Mouse (Mus musculus) MEL (cell line): ENCODE measurements around the gene Ptpro. TPM values are rescaled to one million over a fixed set of nuclear protein-coding genes. Genes with fewer than 3 reads are reported as not detected.

ENCODE experiments used
- DNase-seq: peaks from one replicate; pipeline ENCODE4 v3.0.0; 2011; ENCODE audit warnings: low read depth, low spot score
- H3K27ac ChIP-seq: 2 replicates; pipeline ENCODE4 v1.5.1; 2012; ENCODE audit warnings: low read depth, mild to moderate bottlenecking, control low read depth, low read length, moderate library complexity; ENCODE audit not compliant: control insufficient read depth
- H3K27me3 ChIP-seq, 2 experiments: fragments of 150-350 bp in 1 of 2; sonication (generic) in 1 of 2; 2 replicates each; pipeline ENCODE4 v1.6.1; 2012; ENCODE audit warnings: low read length in 2 of 2, mild to moderate bottlenecking in 2 of 2, improper control_type of control experiment in 1 of 2, moderate library complexity in 1 of 2; ENCODE audit not compliant: insufficient read depth in 2 of 2, control insufficient read depth in 1 of 2
- H3K36me3 ChIP-seq, 2 experiments: 2 replicates each; pipeline ENCODE4 v1.6.1; 2012 to 2014; ENCODE audit warnings: low read length in 2 of 2, improper control_type of control experiment in 1 of 2, inconsistent platforms in 1 of 2, mild to moderate bottlenecking in 1 of 2; ENCODE audit not compliant: insufficient read depth in 2 of 2, control insufficient read depth in 1 of 2
- H3K4me1 ChIP-seq, 2 experiments: fragments of 150-350 bp in 1 of 2; sonication (generic) in 1 of 2; 2 replicates each; pipeline ENCODE4 v1.6.1; 2012; ENCODE audit warnings: low read length in 2 of 2, improper control_type of control experiment in 1 of 2, mild to moderate bottlenecking in 1 of 2; ENCODE audit not compliant: insufficient read depth in 2 of 2, control insufficient read depth in 1 of 2
- H3K4me3 ChIP-seq, 2 experiments: fragments of 150-350 bp in 1 of 2; sonication (generic) in 1 of 2; 2 replicates each; pipeline ENCODE4 v1.5.1; 2012; ENCODE audit warnings: low read depth in 2 of 2, low read length in 2 of 2, mild to moderate bottlenecking in 2 of 2, moderate library complexity in 2 of 2, control low read depth in 1 of 2, improper control_type of control experiment in 1 of 2; ENCODE audit not compliant: control insufficient read depth in 1 of 2, insufficient read depth in 1 of 2
- H3K79me2 ChIP-seq: 2 replicates; pipeline ENCODE4 v1.6.1; 2012; ENCODE audit warnings: mild to moderate bottlenecking, low read length, moderate library complexity; ENCODE audit not compliant: control insufficient read depth, poor library complexity, insufficient read depth
- H3K9ac ChIP-seq: 2 replicates; pipeline ENCODE4 v1.6.1; 2012; ENCODE audit warnings: low read depth, mild to moderate bottlenecking, control low read depth, low read length, moderate library complexity; ENCODE audit not compliant: control insufficient read depth, poor library complexity, severe bottlenecking
- H3K9me3 ChIP-seq: fragments of 150-350 bp; sonication (generic); replicated peaks from 2 replicates; pipeline ENCODE4 v1.6.1; 2012; ENCODE audit warnings: mild to moderate bottlenecking, low read length, improper control_type of control experiment, moderate library complexity; ENCODE audit not compliant: insufficient read depth
- BHLHE40 ChIP-seq: IDR thresholded peaks from 2 replicates; pipeline ENCODE4 v1.6.1; 2012; ENCODE audit warnings: low read depth, mild to moderate bottlenecking, inconsistent platforms, low read length, improper control_type of control experiment, borderline replicate concordance
- ETS1 ChIP-seq: IDR thresholded peaks from 2 replicates; pipeline ENCODE4 v1.6.1; 2012; ENCODE audit warnings: low read depth, mild to moderate bottlenecking, inconsistent platforms, low read length, improper control_type of control experiment, moderate library complexity
- GABPA ChIP-seq: IDR thresholded peaks from 2 replicates; pipeline ENCODE4 v1.6.1; 2012; ENCODE audit warnings: low read depth, mild to moderate bottlenecking, inconsistent platforms, low read length, improper control_type of control experiment, moderate library complexity
- HCFC1 ChIP-seq: IDR thresholded peaks from 2 replicates; pipeline ENCODE4 v1.6.1; 2012; ENCODE audit warnings: low read depth, mild to moderate bottlenecking, inconsistent platforms, low read length, improper control_type of control experiment, moderate library complexity
- KAT2A ChIP-seq: conservative IDR thresholded peaks from 2 replicates; pipeline ENCODE4 v1.6.1; 2012; ENCODE audit warnings: low read depth, low read length, improper control_type of control experiment, inconsistent platforms
- MAZ ChIP-seq: IDR thresholded peaks from 2 replicates; pipeline ENCODE4 v1.6.1; 2012; ENCODE audit warnings: low read depth, mild to moderate bottlenecking, inconsistent platforms, low read length, improper control_type of control experiment
- MEF2A ChIP-seq: IDR thresholded peaks from 2 replicates; pipeline ENCODE4 v1.6.1; 2014; ENCODE audit warnings: low read depth, mild to moderate bottlenecking, inconsistent platforms, low read length, improper control_type of control experiment; ENCODE audit not compliant: poor library complexity, insufficient replicate concordance, severe bottlenecking; ENCODE audit errors: extremely low read depth
- MXI1 ChIP-seq: IDR thresholded peaks from 2 replicates; pipeline ENCODE4 v1.6.1; 2011; ENCODE audit warnings: mild to moderate bottlenecking, low read depth, low read length, improper control_type of control experiment
- NELFE ChIP-seq: IDR thresholded peaks from 2 replicates; pipeline ENCODE4 v1.6.1; 2011; ENCODE audit warnings: low read depth, low read length, improper control_type of control experiment
- POLR2AphosphoS2 ChIP-seq: IDR thresholded peaks from 2 replicates; pipeline ENCODE4 v1.6.1; 2011; ENCODE audit warnings: low read length, improper control_type of control experiment
- USF2 ChIP-seq, 2 experiments: IDR thresholded peaks; 2 replicates each; pipeline ENCODE4 v1.6.1; 2011 to 2012; ENCODE audit warnings: improper control_type of control experiment in 2 of 2, low read length in 2 of 2, borderline replicate concordance in 1 of 2, inconsistent platforms in 1 of 2, low read depth in 1 of 2, mild to moderate bottlenecking in 1 of 2; ENCODE audit not compliant: insufficient read depth in 1 of 2
- ZKSCAN1 ChIP-seq: IDR thresholded peaks from 2 replicates; pipeline ENCODE4 v1.6.1; 2012; ENCODE audit warnings: low read depth, mild to moderate bottlenecking, inconsistent platforms, low read length, improper control_type of control experiment, moderate library complexity
- polyA plus RNA-seq, 2 experiments: library from polyadenylated mRNA; stranded (reverse) in 1 of 2; unstranded in 1 of 2; fragments of >175 nt in 1 of 2; fragments of >200 nt in 1 of 2; gene quantifications; 2 replicates each; pipeline versions ENCODE4 v1.2.1 to v1.2.4; 2012; ENCODE audit warnings: low replicate concordance in 2 of 2, low read depth in 1 of 2; ENCODE audit not compliant: insufficient read length in 2 of 2, insufficient read depth in 1 of 2, missing spikeins in 1 of 2
- total RNA-seq: library from RNA; depleted of rRNA; stranded (reverse); fragments of 300-350 nt; gene quantifications from 2 replicates; pipeline ENCODE4 v1.2.3, GENCODE M21; 2012

Gene Ptpro
- total and polyA plus RNA-seq, 3 experiments = not detected

GRCm38 (mm10) chr6:137491659-137492058 lies 239.5 kb downstream of the Ptpro start:
- Histone ChIP-seq H3K36me3 (no peaks in the 10 kb centered on the region), H3K4me3 (no peak overlapping the region)

GRCm38 (mm10) chr6:137492582-137492981 lies 240.5 kb downstream of the Ptpro start:
- H3K27ac ChIP-seq = no peak overlapping the region
- H3K4me3 ChIP-seq = no peak overlapping the region
- H3K9ac ChIP-seq = no peak overlapping the region
- H3K36me3 ChIP-seq = no peaks in the 10 kb centered on the region
- no peaks in the 10 kb centered on the region for H3K27me3 ChIP-seq
- TF ChIP-seq KAT2A = no peak
- no peak for TF ChIP-seq ETS1
- TF ChIP-seq USF2 (IDR thresholded peaks at IDR 0.05; ENCODE audit: borderline replicate concordance in 1 of 2, insufficient read depth in 1 of 2, low read depth in 1 of 2, low read length in 2 of 2) = no peak
- H3K79me2 ChIP-seq = no peaks in the 10 kb centered on the region
- DNase-seq = no peak
- no peaks in the 10 kb centered on the region for H3K4me1 ChIP-seq
- no peaks in the 10 kb centered on the region for H3K9me3 ChIP-seq

More at GRCm38 (mm10) chr6:137491659-137492058, 239.5 kb downstream of the Ptpro start:
- Histone ChIP-seq H3K27ac (no peak overlapping the region), H3K9ac (no peak overlapping the region), H3K4me1 (no peaks in the 10 kb centered on the region), H3K27me3 (no peaks in the 10 kb centered on the region), H3K79me2 (no peaks in the 10 kb centered on the region), H3K9me3 (no peaks in the 10 kb centered on the region)
- no peak for TF ChIP-seq BHLHE40
- TF ChIP-seq MAZ = no peak
- TF ChIP-seq ZKSCAN1 = no peak
- no peak for TF ChIP-seq ETS1
- no peak for TF ChIP-seq MEF2A
- no peak for TF ChIP-seq MXI1
- TF ChIP-seq NELFE = no peak
- no peak for TF ChIP-seq GABPA
- no peak for DNase-seq

- Histone ChIP-seq H3K79me2 (no peaks in the 10 kb centered on the region), H3K9ac (no peak overlapping the region), H3K4me1 (no peaks in the 10 kb centered on the region), H3K9me3 (no peaks in the 10 kb centered on the region)
- no peak for DNase-seq
- TF ChIP-seq POLR2AphosphoS2 = no peak
- TF ChIP-seq HCFC1 = no peak
- TF ChIP-seq, all 39 proteins: peak for 0
- no peak overlapping the region for H3K4me3 ChIP-seq
- no peaks in the 10 kb centered on the region for H3K36me3 ChIP-seq
- no peak overlapping the region for H3K27ac ChIP-seq
- H3K27me3 ChIP-seq = no peaks in the 10 kb centered on the region
Observed at GRCm38 (mm10) chr6:137493211-137494135, 241.4 kb downstream of the Ptpro start.
